Mouse (Mus musculus): ENCODE results near the gene Jag2. TPM values are rescaled to one million over a fixed set of nuclear protein-coding genes. Genes with fewer than 3 reads are reported as not detected.

The Jag2 gene
- polyA plus RNA-seq, 1 experiment from 2014 or later: 3.5 TPM

DNA sequence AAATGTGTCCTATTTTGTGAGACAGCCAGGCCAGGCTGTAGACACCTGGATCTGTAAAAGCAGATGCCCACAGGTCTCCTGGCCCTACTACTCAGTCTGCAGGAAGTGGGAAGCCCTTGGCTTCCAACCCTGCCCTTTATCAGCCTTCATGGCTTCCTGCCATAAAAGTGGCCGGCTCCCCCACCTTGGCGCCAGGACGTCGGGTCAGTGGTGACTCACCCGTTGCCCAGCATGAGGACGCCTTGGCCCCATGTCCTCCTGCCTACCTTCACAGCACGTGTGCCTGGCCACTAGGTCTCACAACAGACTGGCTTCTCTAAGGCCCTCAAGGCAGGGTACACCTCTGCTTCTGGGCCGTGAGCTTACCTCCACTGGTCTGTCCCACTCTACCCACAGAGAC is 22.9 kb upstream of the Jag2 start:
- Histone ChIP-seq H3K4me3 (no peak overlapping the region), H3K36me3 (peaks cover 9% of the 10 kb centered on the region; the same call in 1 of the 2 replicates), H3K27ac (peak overlapping the region; percentile 53), H3K4me1 (peaks cover 60% of the 10 kb centered on the region), H3K9me3 (replicated peaks) (no peaks in the 10 kb centered on the region), H3K27me3 (ENCODE audit: low read depth, poor library complexity, severe bottlenecking) (no peaks in the 10 kb centered on the region)
- DNase-seq (ENCODE audit: low spot score): no peak
- WGBS: 69% methylated on average over 8 of the region's 8 CpGs

DNA sequence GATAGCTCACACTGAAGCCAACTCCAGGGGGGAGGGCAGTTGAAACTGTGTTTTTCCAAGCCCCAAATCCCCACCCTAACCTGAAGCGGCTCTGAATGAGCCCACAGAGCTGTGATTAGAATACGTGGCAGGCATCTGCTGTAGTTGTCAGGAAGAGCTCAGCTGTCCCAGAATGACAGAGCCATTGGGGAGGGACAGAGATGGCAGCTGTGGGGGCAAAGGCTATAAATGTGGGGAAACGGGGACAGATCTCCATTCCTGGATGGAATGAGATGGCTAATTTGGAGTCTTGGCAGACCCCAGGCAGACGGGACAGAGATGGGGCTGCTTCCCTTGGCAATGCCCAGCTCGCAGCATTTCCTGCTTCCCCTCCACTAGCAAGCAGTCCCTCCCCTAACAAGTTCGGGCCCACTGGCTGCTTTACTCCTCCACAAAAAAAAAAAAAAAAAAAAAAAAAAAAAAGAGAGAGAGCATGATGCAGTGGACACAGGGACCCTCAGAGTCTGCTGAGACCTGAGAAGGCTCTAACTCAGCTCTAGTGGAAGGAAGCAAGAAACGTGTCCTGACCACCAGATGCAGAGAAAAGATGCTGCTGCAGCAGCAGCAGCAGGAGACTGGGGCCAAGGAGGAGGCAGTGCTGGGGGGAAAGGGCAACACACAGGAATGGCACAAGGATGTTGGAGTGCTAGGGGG is 21.7 kb upstream of the Jag2 start:
- Histone ChIP-seq H3K4me1 (peaks cover 58% of the 10 kb centered on the region), H3K36me3 (peaks cover 1% of the 10 kb centered on the region; the same call in 1 of the 2 replicates), H3K4me3 (peak overlapping the region; percentile 69), H3K9me3 (replicated peaks) (no peaks in the 10 kb centered on the region), H3K27ac (peak overlapping the region; percentile 96), H3K27me3 (ENCODE audit: low read depth, poor library complexity, severe bottlenecking) (no peaks in the 10 kb centered on the region)
- WGBS: 36% methylated on average over 7 of the region's 7 CpGs
- DNase-seq (ENCODE audit: low spot score): no peak

DNA sequence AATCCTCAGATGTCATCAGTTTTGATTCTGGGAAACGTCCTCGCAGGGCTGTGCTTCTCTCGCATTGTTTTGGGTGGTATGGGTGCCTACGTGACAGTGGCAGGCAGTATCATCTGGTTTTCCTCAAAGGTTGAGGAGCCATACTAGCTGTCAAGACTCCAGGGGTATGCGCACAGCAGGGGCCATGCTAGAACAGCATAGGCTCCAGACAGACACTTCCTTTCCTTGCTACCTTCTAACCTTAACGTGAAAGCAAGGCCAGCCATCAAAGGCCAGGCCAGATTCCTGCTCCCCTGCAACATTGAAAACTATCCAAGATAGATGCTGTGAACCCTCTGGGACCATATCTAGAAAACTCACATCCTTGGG is 21.2 kb upstream of the Jag2 start:
- H3K27ac ChIP-seq: peak overlapping the region; percentile 96

DNA sequence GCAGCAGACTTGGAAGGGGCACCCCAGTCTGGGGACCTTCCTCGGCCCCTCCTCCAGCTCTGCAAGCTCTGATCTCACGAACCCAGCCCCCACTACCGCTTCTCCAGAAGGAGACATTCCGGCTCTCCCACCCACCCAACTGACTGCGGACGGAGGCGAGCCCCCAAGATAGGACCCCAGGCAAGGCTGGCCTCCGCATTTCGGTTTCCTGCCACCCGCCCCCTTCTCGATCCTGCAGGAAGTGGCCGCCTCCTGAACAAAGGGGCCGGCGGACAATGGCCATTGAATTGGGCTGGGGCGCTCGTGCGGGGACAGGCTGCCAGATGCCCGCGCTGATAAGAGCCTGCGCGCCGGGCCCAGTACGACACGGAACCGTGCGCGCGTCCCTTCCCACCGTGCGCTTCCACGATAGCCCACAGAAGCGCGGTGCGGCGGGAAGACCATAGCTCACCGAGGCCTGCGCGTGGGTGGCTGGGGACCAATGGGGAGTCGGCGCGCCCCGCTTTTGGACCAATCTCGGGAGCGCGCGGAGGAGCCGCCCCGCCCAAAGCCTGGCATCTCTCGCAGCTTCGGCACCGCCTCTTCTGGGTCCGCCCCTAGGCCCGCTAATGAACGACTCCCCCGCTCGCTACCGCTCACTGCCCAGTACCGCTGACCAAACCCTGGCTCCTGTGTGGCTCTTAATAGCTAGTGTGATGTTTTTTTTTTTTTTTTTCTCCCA is 20.6 kb upstream of the Jag2 start:
- Histone ChIP-seq H3K4me3 (peak overlapping the region; percentile 69), H3K9me3 (replicated peaks) (no peaks in the 10 kb centered on the region), H3K4me1 (peaks cover 56% of the 10 kb centered on the region), H3K27me3 (ENCODE audit: low read depth, poor library complexity, severe bottlenecking) (no peaks in the 10 kb centered on the region), H3K27ac (peak overlapping the region; percentile 96), H3K36me3 (no peaks in the 10 kb centered on the region)
- DNase-seq (ENCODE audit: low spot score): peak; percentile 91
- under 1% methylated on average over 58 of the region's 58 CpGs for WGBS

More for the DNA sequence above, 21.2 kb upstream of the Jag2 start:
- no peak for DNase-seq (ENCODE audit: low spot score)
- WGBS: 9% methylated on average over 6 of the region's 6 CpGs
- H3K9me3 ChIP-seq (replicated peaks): no peaks in the 10 kb centered on the region
- peaks cover 56% of the 10 kb centered on the region for H3K4me1 ChIP-seq
- peak overlapping the region; percentile 69 for H3K4me3 ChIP-seq
- no peaks in the 10 kb centered on the region for H3K36me3 ChIP-seq
- no peaks in the 10 kb centered on the region for H3K27me3 ChIP-seq (ENCODE audit: low read depth, poor library complexity, severe bottlenecking)

DNA sequence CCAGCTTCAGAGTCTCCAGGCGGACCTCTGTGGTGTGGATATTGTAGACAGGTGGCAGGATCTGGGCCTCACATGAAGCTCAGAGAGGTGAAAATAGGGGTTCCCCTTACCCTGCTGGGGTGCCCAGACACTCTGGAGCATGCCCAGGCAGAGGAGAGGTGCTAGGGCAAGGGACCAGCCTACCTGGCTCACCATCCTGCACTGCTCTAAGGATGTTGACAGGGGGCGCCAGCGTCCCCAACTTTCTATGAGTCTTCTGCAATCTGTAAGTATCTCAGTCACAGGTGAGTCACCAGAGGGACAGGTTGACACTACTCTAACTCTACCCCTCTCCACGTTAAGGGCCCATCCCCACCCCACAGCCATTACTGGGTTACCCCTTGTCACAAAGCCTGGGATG is 17.7 kb upstream of the Jag2 start:
- DNase-seq (ENCODE audit: low spot score): no peak
- 29% methylated on average over 4 of the region's 4 CpGs for WGBS
- H3K27ac ChIP-seq: peak overlapping the region; percentile 22; the same call in 1 of the 2 replicates

DNA sequence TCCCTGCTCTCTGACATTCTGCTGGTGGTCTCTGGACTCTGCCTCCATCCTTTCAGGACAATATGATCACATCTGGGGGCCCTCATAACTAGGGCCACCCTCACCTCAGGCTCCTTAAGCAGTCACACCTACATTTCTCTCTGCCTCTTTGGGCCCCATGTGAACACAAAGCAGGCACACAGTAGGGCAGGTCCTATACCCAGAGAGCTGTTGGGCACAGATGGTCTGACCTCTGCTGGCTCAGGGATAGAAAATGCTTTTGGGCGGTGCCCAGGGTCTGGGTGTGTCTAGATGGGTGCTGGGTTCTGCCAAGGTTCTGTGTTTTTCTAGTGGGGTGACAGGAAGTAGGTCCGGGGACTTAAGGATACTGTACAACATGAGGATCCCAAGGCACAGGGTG is 14.1 kb upstream of the Jag2 start:
- Histone ChIP-seq H3K4me1 (peaks cover 52% of the 10 kb centered on the region), H3K9me3 (replicated peaks) (no peaks in the 10 kb centered on the region), H3K4me3 (no peak overlapping the region), H3K36me3 (no peaks in the 10 kb centered on the region), H3K27me3 (ENCODE audit: low read depth, poor library complexity, severe bottlenecking) (no peaks in the 10 kb centered on the region), H3K27ac (no peak overlapping the region)
- no peak for DNase-seq (ENCODE audit: low spot score)
- WGBS: 84% methylated on average over 2 of the region's 2 CpGs

More for the DNA sequence above, 17.7 kb upstream of the Jag2 start:
- H3K4me3 ChIP-seq: no peak overlapping the region
- no peaks in the 10 kb centered on the region for H3K9me3 ChIP-seq (replicated peaks)
- no peaks in the 10 kb centered on the region for H3K27me3 ChIP-seq (ENCODE audit: low read depth, poor library complexity, severe bottlenecking)
- H3K4me1 ChIP-seq: peaks cover 54% of the 10 kb centered on the region
- no peaks in the 10 kb centered on the region for H3K36me3 ChIP-seq

DNA sequence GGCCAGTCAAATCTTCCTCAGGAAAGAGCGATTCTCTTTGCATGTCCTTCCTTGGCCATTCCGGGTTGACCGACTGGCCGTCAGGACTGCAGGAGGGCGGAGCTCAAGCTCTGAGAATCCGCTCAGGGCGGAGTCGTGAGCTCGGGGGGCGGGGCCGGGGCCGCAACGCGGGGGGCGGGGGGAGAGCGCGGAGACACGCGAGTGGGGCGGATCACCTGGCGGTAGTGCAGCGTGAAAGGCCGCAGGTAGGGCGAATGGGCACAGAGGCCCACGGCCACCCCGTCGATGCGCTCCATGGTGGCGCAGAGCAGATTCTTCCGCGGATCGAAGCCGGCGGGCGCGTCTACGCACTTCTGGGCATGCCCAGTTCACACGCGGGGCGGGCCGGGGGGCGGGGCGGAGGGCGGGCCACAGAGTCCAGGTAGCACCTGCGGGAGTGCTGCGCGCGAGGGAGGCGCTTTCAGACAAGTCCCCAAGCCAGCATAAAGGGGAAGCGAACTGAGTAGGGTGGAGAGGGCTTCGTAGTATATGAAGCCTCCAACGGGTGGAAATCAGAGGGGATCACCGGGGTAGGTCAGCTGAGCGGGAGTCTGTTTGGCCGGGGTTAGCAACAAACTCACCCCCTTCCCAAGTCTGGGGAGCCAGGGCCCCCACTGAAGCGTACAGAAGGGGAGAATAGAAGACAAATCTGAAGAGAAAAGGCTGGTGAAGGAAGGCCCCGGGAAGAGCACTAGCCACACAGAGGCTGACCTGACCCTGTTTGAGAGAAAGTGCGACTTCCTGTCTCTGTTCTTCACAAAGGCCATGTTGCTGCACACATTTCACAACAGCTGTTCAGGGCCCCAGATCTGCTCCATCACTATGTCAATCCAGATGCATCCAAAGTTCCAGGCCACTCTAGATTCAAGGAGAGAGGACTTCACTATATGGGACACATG is 12.5 kb upstream of the Jag2 start, which contains the start of gene Nudt14:
Gene Nudt14, minus strand, starts transcription at position 349 of the 938 bp plus-strand sequence.
- H3K4me1 ChIP-seq: peaks cover 55% of the 10 kb centered on the region
- DNase-seq (ENCODE audit: low spot score): peak; percentile 88
- 2% methylated on average over 58 of the region's 58 CpGs for WGBS
- H3K27me3 ChIP-seq (ENCODE audit: low read depth, poor library complexity, severe bottlenecking): no peaks in the 10 kb centered on the region
- no peaks in the 10 kb centered on the region for H3K36me3 ChIP-seq
- no peaks in the 10 kb centered on the region for H3K9me3 ChIP-seq (replicated peaks)
- peak within 1 kb of the TSS; percentile 96 for H3K27ac ChIP-seq
- H3K4me3 ChIP-seq: peak within 1 kb of the TSS; percentile 89

DNA sequence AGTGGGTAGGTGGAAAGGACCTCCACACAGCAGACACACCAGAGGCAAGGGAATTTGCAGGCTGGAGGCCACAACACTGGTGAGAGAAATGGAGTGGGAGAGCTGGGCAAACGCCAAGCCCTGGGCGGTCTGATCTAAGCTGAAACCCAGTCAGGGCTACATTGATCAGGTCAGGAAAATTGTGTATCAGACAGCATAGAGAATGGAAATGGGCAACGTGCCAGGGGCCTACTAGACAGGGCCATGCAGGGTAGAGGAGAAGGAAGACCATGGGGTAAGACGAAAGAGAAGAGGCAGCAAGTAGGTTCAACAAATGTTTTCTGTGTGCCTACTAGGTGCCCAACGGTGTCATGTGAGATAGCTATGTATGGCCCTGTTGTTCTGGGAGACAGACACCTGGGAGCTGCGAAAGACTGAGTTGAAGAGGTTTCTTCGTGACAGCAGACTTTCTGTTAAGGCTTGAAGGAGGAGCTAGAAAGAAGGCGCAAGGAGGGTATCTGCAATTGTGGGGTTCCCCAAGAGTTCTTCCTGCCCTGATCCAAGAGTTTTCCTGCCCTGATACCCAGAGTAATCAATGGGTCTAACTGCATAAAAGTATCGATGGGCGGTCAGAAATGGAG is 11.7 kb upstream of the Jag2 start:
- H3K4me3 ChIP-seq: peak overlapping the region; percentile 89
- H3K4me1 ChIP-seq: peaks cover 55% of the 10 kb centered on the region
- WGBS: 43% methylated on average over 10 of the region's 10 CpGs
- no peaks in the 10 kb centered on the region for H3K36me3 ChIP-seq
- H3K27me3 ChIP-seq (ENCODE audit: low read depth, poor library complexity, severe bottlenecking): no peaks in the 10 kb centered on the region
- H3K27ac ChIP-seq: peak overlapping the region; percentile 96
- no peaks in the 10 kb centered on the region for H3K9me3 ChIP-seq (replicated peaks)
- no peak for DNase-seq (ENCODE audit: low spot score)

DNA sequence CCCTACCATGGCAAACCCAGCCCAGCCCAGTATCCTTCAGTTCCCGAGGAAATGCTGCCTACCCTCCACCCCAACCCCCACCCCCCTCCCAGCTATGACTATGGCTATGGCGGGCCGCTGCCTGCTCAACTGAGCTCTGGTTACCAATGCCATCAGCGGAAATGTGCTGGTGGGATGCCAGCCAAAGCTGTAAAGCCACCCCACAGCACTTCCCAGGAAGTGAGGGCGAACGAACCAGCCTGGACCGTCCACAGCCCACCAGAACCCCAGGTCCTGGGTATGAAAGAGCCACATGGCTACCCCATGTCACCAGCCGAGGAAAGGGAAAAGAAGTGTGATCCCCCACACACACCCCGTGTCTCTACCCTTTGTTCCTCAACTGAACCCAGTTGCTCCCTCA is 11.1 kb upstream of the Jag2 start:
- Histone ChIP-seq H3K4me1 (peaks cover 55% of the 10 kb centered on the region), H3K27ac (no peak overlapping the region), H3K9me3 (replicated peaks) (no peaks in the 10 kb centered on the region), H3K4me3 (peak overlapping the region; percentile 89; the same call in 1 of the 2 replicates), H3K36me3 (no peaks in the 10 kb centered on the region), H3K27me3 (ENCODE audit: low read depth, poor library complexity, severe bottlenecking) (no peaks in the 10 kb centered on the region)
- no peak for DNase-seq (ENCODE audit: low spot score)
- WGBS: 81% methylated on average over 9 of the region's 9 CpGs

DNA sequence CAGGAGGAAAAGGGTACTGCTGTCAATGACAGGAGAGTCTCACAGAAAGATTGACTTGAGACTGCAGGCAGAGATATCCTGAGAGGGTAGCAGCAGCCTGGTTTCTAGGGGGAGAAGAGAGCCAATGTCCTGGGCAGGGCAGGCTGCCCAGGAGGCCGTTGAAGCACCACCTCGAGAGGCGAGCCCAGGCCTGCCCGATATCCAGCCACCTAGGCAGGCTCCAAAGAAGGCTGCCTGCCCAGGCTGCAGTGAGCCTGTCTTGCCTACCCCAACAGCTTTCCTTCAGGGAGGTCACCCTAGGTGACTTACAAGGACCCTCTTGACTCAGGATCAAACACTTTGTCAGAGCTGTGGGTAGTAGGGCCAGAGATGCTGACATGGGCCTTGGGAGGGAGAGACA is 10.7 kb upstream of the Jag2 start:
- no peaks in the 10 kb centered on the region for H3K27me3 ChIP-seq (ENCODE audit: low read depth, poor library complexity, severe bottlenecking)
- 85% methylated on average over 4 of the region's 4 CpGs for WGBS
- no peak for DNase-seq (ENCODE audit: low spot score)
- peaks cover 55% of the 10 kb centered on the region for H3K4me1 ChIP-seq
- no peak overlapping the region for H3K4me3 ChIP-seq
- no peak overlapping the region for H3K27ac ChIP-seq
- no peaks in the 10 kb centered on the region for H3K9me3 ChIP-seq (replicated peaks)
- H3K36me3 ChIP-seq: no peaks in the 10 kb centered on the region

DNA sequence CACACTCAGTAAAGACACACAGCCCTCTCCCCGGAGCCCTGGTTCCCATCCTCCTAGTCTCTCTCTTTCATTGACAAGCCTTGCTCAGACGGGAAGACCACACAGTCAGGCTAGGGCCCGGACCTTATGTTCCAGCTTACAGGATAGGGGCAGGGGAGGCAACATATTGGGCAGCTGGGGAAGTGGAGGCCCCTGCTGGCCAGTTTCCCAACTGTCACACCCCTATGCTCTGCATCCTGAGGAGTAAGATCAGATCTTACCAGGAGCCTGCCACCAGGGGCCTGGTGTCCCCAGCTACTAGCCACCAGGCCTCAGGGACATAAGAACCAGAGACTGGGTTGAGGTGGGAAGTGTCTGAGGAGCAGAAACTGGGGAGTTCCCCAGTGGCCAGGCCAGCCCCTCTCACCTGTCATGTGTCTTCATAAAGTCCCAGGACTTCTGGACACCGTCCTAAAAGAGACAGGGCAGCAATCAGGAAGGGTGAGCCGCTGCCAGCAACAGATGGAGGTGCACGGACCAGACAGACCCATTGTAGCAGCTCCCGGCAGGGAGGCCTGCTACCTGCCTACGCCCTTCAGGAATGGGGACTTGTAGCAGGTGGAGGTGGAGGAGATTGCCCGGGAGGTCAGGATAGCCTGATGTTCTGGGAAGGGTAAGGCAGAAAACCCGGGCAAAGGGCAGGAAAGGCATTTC is 9.4 kb upstream of the Jag2 start:
- peaks cover 55% of the 10 kb centered on the region for H3K4me1 ChIP-seq
- peak overlapping the region; percentile 47 for H3K27ac ChIP-seq
- H3K27me3 ChIP-seq (ENCODE audit: low read depth, poor library complexity, severe bottlenecking): no peaks in the 10 kb centered on the region
- DNase-seq (ENCODE audit: low spot score): peak; percentile 66
- no peak overlapping the region for H3K4me3 ChIP-seq
- 60% methylated on average over 10 of the region's 10 CpGs for WGBS
- no peaks in the 10 kb centered on the region for H3K36me3 ChIP-seq
- no peaks in the 10 kb centered on the region for H3K9me3 ChIP-seq (replicated peaks)

DNA sequence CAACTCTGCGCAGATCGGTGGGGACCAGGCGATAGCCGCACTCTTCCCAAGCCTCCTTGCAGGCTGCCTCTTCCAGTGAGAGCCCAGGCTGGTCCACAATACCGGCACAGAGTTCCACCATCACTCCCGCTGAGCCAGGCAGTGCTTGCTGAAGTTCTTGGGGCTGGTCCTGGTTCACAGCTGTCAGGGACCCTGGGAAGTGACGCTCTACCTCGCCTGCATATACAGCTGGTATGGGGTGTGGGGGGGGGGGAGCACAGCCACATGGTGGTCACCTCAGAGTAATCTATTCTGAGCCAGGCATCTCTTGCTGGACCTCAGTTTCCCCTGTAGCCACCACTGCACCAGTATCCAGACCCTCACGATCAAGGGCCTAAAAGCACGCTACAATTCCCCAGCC is 8.8 kb upstream of the Jag2 start:
- H3K4me1 ChIP-seq: peaks cover 58% of the 10 kb centered on the region
- 75% methylated on average over 10 of the region's 10 CpGs for WGBS
- H3K36me3 ChIP-seq: no peaks in the 10 kb centered on the region
- H3K27ac ChIP-seq: peak overlapping the region; percentile 47
- H3K9me3 ChIP-seq (replicated peaks): no peaks in the 10 kb centered on the region
- DNase-seq (ENCODE audit: low spot score): no peak
- H3K27me3 ChIP-seq (ENCODE audit: low read depth, poor library complexity, severe bottlenecking): no peaks in the 10 kb centered on the region
- peak overlapping the region; percentile 9; the same call in 1 of the 2 replicates for H3K4me3 ChIP-seq

Data from limb, embryonic 10.5 days (tissue).